Mouse (Mus musculus) spleen, adult 2 months (tissue): ENCODE results near the gene Gm6993. TPM values are rescaled to one million over a fixed set of nuclear protein-coding genes. Genes with fewer than 3 reads are reported as not detected.

Experiments
- DNase-seq, 2 experiments: peaks; one replicate each; pipeline versions ENCODE4 v3.0.0 to v3.0.0-alpha.2; 2012 to 2021; ENCODE audit warnings: low spot score in 2 of 2, low read depth in 1 of 2
- H3K27ac ChIP-seq: fragments of 200-500 bp; 2 replicates; pipeline ENCODE4 v1.5.1; 2012; ENCODE audit warnings: low read length, inconsistent platforms; ENCODE audit not compliant: insufficient read depth
- H3K27me3 ChIP-seq: fragments of 200-500 bp; 2 replicates; pipeline ENCODE4 v1.6.1; 2012; ENCODE audit warnings: mild to moderate bottlenecking, moderate library complexity, low read length, inconsistent platforms; ENCODE audit not compliant: control insufficient read depth, insufficient read depth
- H3K36me3 ChIP-seq: fragments of 200-500 bp; 2 replicates; pipeline ENCODE4 v1.6.1; 2012; ENCODE audit warnings: mild to moderate bottlenecking, low read length, inconsistent platforms; ENCODE audit not compliant: control insufficient read depth, insufficient read depth
- H3K4me1 ChIP-seq: fragments of 200-500 bp; 2 replicates; pipeline ENCODE4 v1.6.1; 2011; ENCODE audit warnings: inconsistent platforms; ENCODE audit not compliant: control insufficient read depth, insufficient read depth, insufficient read length
- H3K4me3 ChIP-seq: fragments of 200-500 bp; 2 replicates; pipeline ENCODE4 v1.5.1; 2011; ENCODE audit warnings: mild to moderate bottlenecking, inconsistent platforms; ENCODE audit not compliant: insufficient read depth, insufficient read length; ENCODE audit errors: extremely low read depth
- CTCF ChIP-seq: fragments of 200-500 bp; IDR thresholded peaks from 2 replicates; pipeline ENCODE4 v1.5.1; 2011; ENCODE audit warnings: mild to moderate bottlenecking, inconsistent platforms; ENCODE audit not compliant: insufficient read depth, insufficient read length, insufficient replicate concordance; ENCODE audit errors: extremely low read depth
- POLR2A ChIP-seq: fragments of 200-500 bp; IDR thresholded peaks from 2 replicates; pipeline ENCODE4 v1.6.1; 2011; ENCODE audit warnings: low read depth, low read length, inconsistent platforms
- WGBS: fragments of 180-500 bp; shearing (Covaris S2); methylation state at CpG from one replicate; pipeline ENCODE4 v1.1.7; 2018; 5-methylcytosine and 5-hydroxymethylcytosine counted together
- polyA plus RNA-seq: library from polyadenylated mRNA; depleted of rRNA; stranded (reverse); fragments of >200 nt; gene quantifications from 2 replicates; pipeline ENCODE4 v1.2.3, GENCODE M21; 2012

The Gm6993 gene
- polyA plus RNA-seq, 1 experiment, result not detected

DNA sequence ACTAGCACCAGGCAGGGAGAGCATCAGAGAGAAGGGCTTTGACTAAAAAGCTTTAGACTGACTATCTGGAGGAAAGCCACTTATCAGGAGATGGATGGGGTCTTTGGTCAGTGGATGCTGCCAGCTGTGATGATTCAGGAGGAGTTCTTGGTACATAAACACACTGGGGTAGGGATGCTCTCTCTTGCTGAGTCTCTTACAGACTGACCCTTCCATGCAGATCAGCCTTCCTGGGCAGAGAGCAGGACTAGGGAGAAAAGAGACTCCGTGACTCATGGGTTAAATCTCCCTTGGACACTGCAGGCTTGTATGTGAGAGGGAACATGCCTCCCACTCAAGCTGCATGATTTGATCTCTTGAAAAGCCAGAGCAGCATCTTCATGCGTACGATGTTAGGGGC is 5.6 kb downstream of the Gm6993 start:
- TF ChIP-seq CTCF (no peak), POLR2A (no peak)
- Histone ChIP-seq H3K4me1 (no peaks in the 10 kb centered on the region), H3K36me3 (no peaks in the 10 kb centered on the region), H3K4me3 (no peak overlapping the region), H3K27ac (no peak overlapping the region), H3K27me3 (no peaks in the 10 kb centered on the region; the same call in 1 of the 2 replicates)
- DNase-seq, result no peak
- WGBS, result 86% methylated on average over 3 of the region's 3 CpGs

DNA sequence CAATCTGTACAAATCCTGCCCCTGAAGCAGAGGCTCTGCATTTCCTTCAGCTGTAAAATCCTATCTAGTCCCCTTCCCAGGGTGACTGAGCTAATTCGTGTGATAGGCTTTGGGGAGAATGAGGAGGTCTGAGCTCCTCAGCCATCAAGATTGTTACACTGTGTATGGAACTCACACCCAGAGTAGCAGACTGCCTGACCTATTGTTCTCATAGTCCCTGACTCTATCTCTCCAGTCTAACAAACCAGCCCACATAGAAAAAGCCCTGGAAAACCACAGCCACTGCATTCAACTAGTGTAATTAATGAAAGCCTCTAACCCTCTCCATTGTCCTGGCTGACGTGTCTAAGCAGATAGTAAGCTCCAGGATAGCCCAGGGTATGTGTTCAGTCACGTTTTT is 6.0 kb downstream of the Gm6993 start:
- WGBS, result 46% methylated on average over 3 of the region's 3 CpGs
- no peaks in the 10 kb centered on the region for H3K4me1 ChIP-seq
- TF ChIP-seq POLR2A (no peak), CTCF (no peak)
- H3K36me3 ChIP-seq, result no peaks in the 10 kb centered on the region
- no peak overlapping the region for H3K27ac ChIP-seq
- no peaks in the 10 kb centered on the region; the same call in 1 of the 2 replicates for H3K27me3 ChIP-seq
- no peak overlapping the region for H3K4me3 ChIP-seq
- no peak for DNase-seq

GRCm38 (mm10) chr12:31248165-31248564 is 7.6 kb downstream of the Gm6993 start:
- Histone ChIP-seq H3K27ac (no peak overlapping the region), H3K27me3 (no peaks in the 10 kb centered on the region; the same call in 1 of the 2 replicates), H3K4me1 (no peaks in the 10 kb centered on the region), H3K4me3 (no peak overlapping the region), H3K36me3 (no peaks in the 10 kb centered on the region)
- no peak for DNase-seq
- TF ChIP-seq CTCF (no peak), POLR2A (no peak)
- WGBS, result 53% methylated on average over 3 of the region's 3 CpGs

- DNase-seq, result no peak
- H3K27me3 ChIP-seq, result no peaks in the 10 kb centered on the region; the same call in 1 of the 2 replicates
- no peaks in the 10 kb centered on the region for H3K36me3 ChIP-seq
- no peak overlapping the region for H3K4me3 ChIP-seq
- no peak overlapping the region for H3K27ac ChIP-seq
- 72% methylated on average over 10 of the region's 10 CpGs for WGBS
- TF ChIP-seq POLR2A (no peak), CTCF (no peak)
- no peaks in the 10 kb centered on the region for H3K4me1 ChIP-seq
These were observed 8.1 kb downstream of the Gm6993 start for GRCm38 (mm10) chr12:31248681-31249080.

DNA sequence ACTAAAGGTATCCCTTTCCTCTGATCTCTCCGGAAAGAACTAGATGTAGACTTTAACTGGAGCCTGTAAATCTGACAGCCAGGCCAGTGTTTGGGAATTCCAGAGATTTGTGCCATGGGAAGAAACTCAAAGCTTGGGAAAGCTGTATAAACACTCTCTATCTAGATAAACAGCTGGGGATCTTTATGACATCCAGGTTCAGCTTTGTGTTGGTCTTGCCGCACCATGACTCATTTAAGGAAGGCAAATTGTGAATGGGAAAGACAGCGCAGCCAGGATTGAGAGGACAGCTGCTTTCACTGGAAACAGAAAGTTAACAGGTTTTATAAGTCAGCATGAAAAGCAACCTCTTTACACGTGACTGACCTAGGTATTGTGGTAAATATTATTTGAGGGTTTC is 11.7 kb downstream of the Gm6993 start:
- no peaks in the 10 kb centered on the region for H3K4me1 ChIP-seq
- DNase-seq, result no peak
- no peaks in the 10 kb centered on the region for H3K36me3 ChIP-seq
- no peaks in the 10 kb centered on the region for H3K27me3 ChIP-seq
- no peak overlapping the region for H3K27ac ChIP-seq
- H3K4me3 ChIP-seq, result no peak overlapping the region
- no peak for TF ChIP-seq CTCF
- TF ChIP-seq POLR2A, result no peak
- 64% methylated on average over 4 of the region's 4 CpGs for WGBS

GRCm38 (mm10) chr12:31254978-31255377 is 14.4 kb downstream of the Gm6993 start:
- DNase-seq, result no peak

DNA sequence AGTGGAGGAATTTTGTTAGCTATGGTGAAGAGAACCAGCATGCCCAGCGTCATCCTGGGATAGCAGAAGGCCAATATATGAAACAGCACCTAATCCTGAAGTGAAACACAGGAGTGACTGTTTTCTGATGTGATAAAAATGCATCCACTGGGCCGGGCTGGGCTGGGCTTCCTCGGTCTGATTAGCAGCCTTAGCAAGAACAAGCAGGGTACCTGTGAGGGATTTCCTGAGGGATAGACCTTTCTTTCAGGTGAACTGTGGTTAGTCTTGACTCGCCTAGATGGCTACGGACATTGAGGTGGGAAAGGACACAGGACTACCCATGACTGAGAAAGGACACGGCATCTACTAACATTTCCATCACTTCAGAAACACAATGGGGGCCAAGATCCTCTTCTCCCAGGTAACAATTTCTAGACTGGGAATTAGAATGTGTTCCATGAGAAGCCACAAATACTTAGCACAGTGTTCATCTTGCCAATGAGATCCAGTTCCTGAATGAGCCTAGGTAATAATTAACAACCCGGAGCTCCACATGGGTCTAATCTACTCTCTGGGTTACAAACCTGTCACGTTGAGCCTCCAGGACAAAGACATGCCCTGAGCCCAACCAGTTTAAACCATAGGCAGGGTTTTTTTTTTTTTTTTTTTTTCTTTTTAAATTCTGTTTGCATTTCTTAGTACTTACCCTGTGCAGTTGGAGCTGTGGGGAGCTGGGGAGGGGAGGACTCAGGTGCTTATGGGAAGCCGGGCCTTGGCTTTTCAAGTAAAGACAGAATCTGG is 15.7 kb downstream of the Gm6993 start:
- Histone ChIP-seq H3K4me3 (no peak overlapping the region), H3K27ac (no peak overlapping the region), H3K4me1 (no peaks in the 10 kb centered on the region), H3K36me3 (no peaks in the 10 kb centered on the region), H3K27me3 (no peaks in the 10 kb centered on the region)
- no peak for DNase-seq
- TF ChIP-seq POLR2A (no peak), CTCF (no peak)
- 87% methylated on average over 9 of the region's 9 CpGs for WGBS

More at GRCm38 (mm10) chr12:31254978-31255377, 14.4 kb downstream of the Gm6993 start:
- no peak overlapping the region for H3K4me3 ChIP-seq
- H3K27ac ChIP-seq, result no peak overlapping the region
- WGBS, result 87% methylated on average over 8 of the region's 8 CpGs
- TF ChIP-seq CTCF, result no peak
- TF ChIP-seq POLR2A, result no peak
- H3K36me3 ChIP-seq, result no peaks in the 10 kb centered on the region
- H3K27me3 ChIP-seq, result no peaks in the 10 kb centered on the region
- H3K4me1 ChIP-seq, result no peaks in the 10 kb centered on the region
